Mouse (Mus musculus): ENCODE measurements around the gene Mkln1. TPM values are rescaled to one million over a fixed set of nuclear protein-coding genes. Genes with fewer than 3 reads are reported as not detected.

The Mkln1 gene
- total and polyA plus RNA-seq, 2 experiments from 2014 or later = 93.5 to 119 TPM

DNA sequence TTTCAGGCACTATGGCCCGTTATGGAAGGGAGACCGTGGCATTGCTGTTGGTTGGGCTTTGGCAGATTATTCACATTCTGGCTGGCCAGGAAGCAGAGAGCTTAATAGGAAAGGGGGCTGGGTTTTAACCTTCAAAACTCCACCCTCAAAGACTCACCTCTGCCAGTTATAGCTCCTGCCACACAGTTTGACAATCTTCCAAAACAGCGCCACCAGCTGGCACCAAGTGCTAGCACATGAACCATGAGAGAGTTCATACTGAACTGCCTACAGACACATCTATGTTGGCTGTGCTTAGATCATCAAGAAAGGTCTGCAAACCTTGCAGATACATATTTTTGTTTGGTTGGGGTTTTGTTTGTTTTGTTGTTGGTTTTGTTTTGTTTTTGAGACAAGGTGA, 28.7 kb upstream of the Mkln1 start:
- H3K9me3 ChIP-seq (ENCODE audit: low read length) = no peaks in the 10 kb centered on the region
- no peak overlapping the region for H3K27ac ChIP-seq (ENCODE audit: low read depth, low read length)
- peak; percentile 40 for TF ChIP-seq CTCF (IDR thresholded peaks at IDR 0.05; ENCODE audit: low read depth)
- no peaks in the 10 kb centered on the region for H3K36me3 ChIP-seq (ENCODE audit: insufficient read depth)
- H3K4me3 ChIP-seq (ENCODE audit: low read depth, low read length) = no peak overlapping the region
- H3K27me3 ChIP-seq (ENCODE audit: insufficient read depth, low read length) = no peaks in the 10 kb centered on the region
- ATAC-seq (no peak), DNase-seq (peak; percentile 25)
- H3K9ac ChIP-seq = no peak overlapping the region
- no peak overlapping the region for H3K4me2 ChIP-seq (ENCODE audit: low read depth)
- WGBS = 66% methylated on average over 3 of the region's 3 CpGs
- H3K4me1 ChIP-seq (ENCODE audit: insufficient read depth) = no peaks in the 10 kb centered on the region

DNA sequence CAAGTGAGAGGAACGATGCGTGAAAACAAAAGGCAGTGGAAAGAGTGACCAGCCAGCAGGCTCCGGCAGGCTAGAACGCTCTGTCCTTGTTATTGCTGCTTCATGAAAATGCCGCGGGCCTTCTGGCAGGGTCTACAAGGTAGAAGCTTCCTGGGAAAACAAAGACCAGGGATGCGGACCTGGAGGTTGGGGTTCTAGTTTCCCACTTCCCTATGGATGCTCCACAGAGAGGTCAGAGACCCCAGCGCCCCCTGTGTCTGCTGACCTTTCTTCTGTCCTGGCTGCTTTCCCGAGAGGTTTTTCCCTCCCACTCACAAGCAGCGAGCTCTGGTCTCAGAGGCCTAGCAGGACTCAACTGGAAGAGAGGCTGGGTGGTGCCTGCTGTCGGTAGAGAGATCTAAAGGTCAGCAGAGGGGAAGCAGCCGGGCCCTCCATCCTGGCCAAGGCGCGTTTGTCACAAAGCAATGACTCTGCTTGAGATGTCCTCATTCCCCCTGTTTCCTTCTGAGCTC, 27.9 kb upstream of the Mkln1 start:
- Histone ChIP-seq H3K36me3 (ENCODE audit: insufficient read depth) (no peaks in the 10 kb centered on the region), H3K9ac (no peak overlapping the region), H3K4me3 (ENCODE audit: low read depth, low read length) (no peak overlapping the region), H3K27ac (ENCODE audit: low read depth, low read length) (0 out of 2 replicates have a peak overlapping the region, but pooled peaks have one; percentile 21), H3K9me3 (ENCODE audit: low read length) (no peaks in the 10 kb centered on the region), H3K27me3 (ENCODE audit: insufficient read depth, low read length) (no peaks in the 10 kb centered on the region), H3K4me2 (ENCODE audit: low read depth) (no peak overlapping the region), H3K4me1 (ENCODE audit: insufficient read depth) (no peaks in the 10 kb centered on the region)
- no peak for DNase-seq
- no peak for TF ChIP-seq CTCF (IDR thresholded peaks at IDR 0.05; ENCODE audit: low read depth)
- no peak for ATAC-seq
- 52% methylated on average over 14 of the region's 14 CpGs for WGBS

DNA sequence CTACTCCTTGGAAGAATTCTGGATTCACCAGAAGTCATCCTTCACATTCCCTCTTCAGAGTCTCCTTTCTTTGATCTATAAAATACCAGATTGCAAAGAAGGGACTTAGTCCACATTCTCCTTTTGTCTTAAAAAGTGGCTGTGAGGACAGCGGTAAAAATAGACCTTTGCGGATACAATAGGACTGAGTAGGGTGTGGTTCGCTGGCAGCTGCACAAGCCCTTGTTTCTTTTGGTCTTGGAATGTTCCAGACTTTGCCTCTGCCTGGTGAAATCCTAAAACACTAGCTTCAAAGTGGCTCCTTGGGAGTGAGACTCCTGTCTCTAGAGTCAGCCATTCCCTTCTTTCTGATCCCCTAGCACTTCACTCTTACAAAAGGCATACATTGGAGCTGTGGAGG, 27.4 kb upstream of the Mkln1 start:
- no peaks in the 10 kb centered on the region for H3K9me3 ChIP-seq (ENCODE audit: low read length)
- no peak overlapping the region for H3K4me3 ChIP-seq (ENCODE audit: low read depth, low read length)
- no peak overlapping the region for H3K4me2 ChIP-seq (ENCODE audit: low read depth)
- no peak overlapping the region for H3K9ac ChIP-seq
- TF ChIP-seq CTCF (IDR thresholded peaks at IDR 0.05; ENCODE audit: low read depth) = no peak
- H3K27ac ChIP-seq (ENCODE audit: low read depth, low read length) = no peak overlapping the region
- no peaks in the 10 kb centered on the region for H3K36me3 ChIP-seq (ENCODE audit: insufficient read depth)
- ATAC-seq = no peak
- no peaks in the 10 kb centered on the region for H3K27me3 ChIP-seq (ENCODE audit: insufficient read depth, low read length)
- no peaks in the 10 kb centered on the region for H3K4me1 ChIP-seq (ENCODE audit: insufficient read depth)
- DNase-seq = no peak
- 84% methylated on average over 3 of the region's 3 CpGs for WGBS

DNA sequence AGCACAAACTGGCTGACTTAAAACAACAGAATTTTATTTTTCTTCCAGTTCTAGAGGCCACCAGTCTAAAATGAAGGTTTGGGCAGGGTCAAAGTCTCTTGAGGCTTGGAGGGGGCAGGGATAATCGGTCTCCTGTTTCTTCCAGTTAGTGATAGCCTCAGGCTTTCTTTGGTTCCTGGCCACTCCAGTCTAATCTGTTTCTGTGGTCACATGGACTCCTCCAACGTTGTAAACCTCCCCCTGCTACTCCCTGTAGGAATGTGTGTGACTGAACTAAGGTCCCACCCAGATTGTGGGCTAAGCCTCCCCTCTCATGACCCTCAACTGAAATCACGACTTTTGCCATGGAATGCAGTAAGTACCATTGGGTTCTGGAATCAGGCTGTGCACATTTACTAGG, 25.9 kb upstream of the Mkln1 start:
- Histone ChIP-seq H3K27ac (ENCODE audit: low read depth, low read length) (no peak overlapping the region), H3K9ac (no peak overlapping the region), H3K27me3 (ENCODE audit: insufficient read depth, low read length) (no peaks in the 10 kb centered on the region), H3K36me3 (ENCODE audit: insufficient read depth) (no peaks in the 10 kb centered on the region), H3K9me3 (ENCODE audit: low read length) (no peaks in the 10 kb centered on the region), H3K4me2 (ENCODE audit: low read depth) (no peak overlapping the region), H3K4me1 (ENCODE audit: insufficient read depth) (no peaks in the 10 kb centered on the region), H3K4me3 (ENCODE audit: low read depth, low read length) (no peak overlapping the region)
- ATAC-seq (no peak), DNase-seq (no peak)
- WGBS = 57% methylated on average over 3 of the region's 3 CpGs
- TF ChIP-seq CTCF (IDR thresholded peaks at IDR 0.05; ENCODE audit: low read depth) = no peak

DNA sequence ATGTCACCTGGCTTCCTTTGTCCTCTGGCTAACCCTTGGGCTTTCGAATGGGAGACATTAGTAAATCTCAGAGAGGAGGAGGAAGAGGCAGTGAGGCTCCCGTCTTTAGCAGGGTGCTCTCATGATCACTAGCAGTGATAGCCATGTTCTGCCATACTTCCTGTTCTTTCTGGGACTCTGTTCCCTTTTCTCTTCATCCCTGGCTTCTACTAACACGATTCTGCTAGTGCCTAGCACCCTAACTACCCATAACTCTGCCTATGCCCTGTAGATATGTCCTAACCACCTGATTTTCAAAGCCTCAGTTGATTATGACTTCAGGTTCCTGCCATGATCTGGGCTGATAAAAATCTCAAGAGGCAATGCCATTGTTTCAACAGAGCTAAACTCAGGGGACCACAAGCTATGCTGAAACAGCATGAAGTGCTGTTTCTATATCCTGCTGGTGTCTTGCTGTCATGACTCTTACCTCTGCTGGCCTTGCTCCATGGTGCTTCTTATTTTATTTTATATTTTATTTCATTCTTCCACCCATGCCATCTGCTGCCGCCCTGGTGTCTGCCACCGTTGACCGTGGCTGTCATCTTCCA, 25.4 kb upstream of the Mkln1 start:
- no peak overlapping the region for H3K27ac ChIP-seq (ENCODE audit: low read depth, low read length)
- H3K9me3 ChIP-seq (ENCODE audit: low read length) = no peaks in the 10 kb centered on the region
- H3K36me3 ChIP-seq (ENCODE audit: insufficient read depth) = no peaks in the 10 kb centered on the region
- DNase-seq (no peak), ATAC-seq (no peak)
- no peak overlapping the region for H3K9ac ChIP-seq
- 90% methylated on average over 6 of the region's 6 CpGs for WGBS
- no peaks in the 10 kb centered on the region for H3K27me3 ChIP-seq (ENCODE audit: insufficient read depth, low read length)
- no peak for TF ChIP-seq CTCF (IDR thresholded peaks at IDR 0.05; ENCODE audit: low read depth)
- no peak overlapping the region for H3K4me3 ChIP-seq (ENCODE audit: low read depth, low read length)
- H3K4me2 ChIP-seq (ENCODE audit: low read depth) = no peak overlapping the region
- H3K4me1 ChIP-seq (ENCODE audit: insufficient read depth) = no peaks in the 10 kb centered on the region

DNA sequence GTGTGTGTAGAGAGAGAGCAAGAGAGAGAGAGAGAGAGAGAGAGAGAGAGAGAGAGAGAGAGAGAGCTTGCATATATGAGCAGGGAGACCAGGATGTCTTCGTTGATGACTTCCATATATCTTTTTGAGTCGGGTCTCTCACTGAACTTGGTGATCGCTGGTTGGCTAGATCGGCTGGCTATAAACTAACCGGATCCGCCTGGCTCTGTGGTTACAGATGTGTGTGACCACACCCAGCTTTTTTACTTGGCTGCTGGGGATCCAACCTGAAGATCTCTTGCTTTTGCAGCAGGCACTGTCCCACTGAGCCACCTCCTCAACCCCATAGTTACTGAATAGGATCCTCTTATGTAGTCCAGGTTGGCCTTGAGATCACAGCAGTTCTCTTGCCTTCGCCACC, 15.5 kb upstream of the Mkln1 start:
- no peak overlapping the region for H3K4me2 ChIP-seq (ENCODE audit: low read depth)
- H3K9ac ChIP-seq = no peak overlapping the region
- ATAC-seq (no peak), DNase-seq (no peak)
- H3K4me1 ChIP-seq (ENCODE audit: insufficient read depth) = no peaks in the 10 kb centered on the region
- no peaks in the 10 kb centered on the region for H3K9me3 ChIP-seq (ENCODE audit: low read length)
- H3K27ac ChIP-seq (ENCODE audit: low read depth, low read length) = no peak overlapping the region
- no peak overlapping the region for H3K4me3 ChIP-seq (ENCODE audit: low read depth, low read length)
- no peaks in the 10 kb centered on the region for H3K36me3 ChIP-seq (ENCODE audit: insufficient read depth)
- no peak for TF ChIP-seq CTCF (IDR thresholded peaks at IDR 0.05; ENCODE audit: low read depth)
- no peaks in the 10 kb centered on the region for H3K27me3 ChIP-seq (ENCODE audit: insufficient read depth, low read length)
- WGBS = 96% methylated on average over 7 of the region's 7 CpGs

DNA sequence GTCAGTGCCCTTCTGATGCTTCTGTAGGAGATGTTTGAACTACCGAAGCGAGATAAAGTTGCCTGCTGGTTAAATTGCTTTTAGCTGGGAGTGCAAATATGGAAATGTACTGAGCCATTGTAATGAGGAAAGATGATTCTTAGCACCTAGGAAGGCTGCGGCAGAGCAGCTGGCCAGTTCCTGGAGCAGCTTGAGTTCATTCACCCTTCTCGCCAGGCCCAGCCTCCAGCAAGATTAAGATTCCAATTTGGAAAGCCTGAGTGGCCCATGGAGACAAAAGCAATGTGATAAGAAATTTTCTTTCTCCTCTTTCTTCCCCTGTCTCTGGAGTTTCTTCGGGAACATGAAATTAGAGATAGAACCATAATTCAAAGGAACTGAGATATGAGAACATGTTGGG, 13.7 kb upstream of the Mkln1 start:
- no peak overlapping the region for H3K4me2 ChIP-seq (ENCODE audit: low read depth)
- no peaks in the 10 kb centered on the region for H3K27me3 ChIP-seq (ENCODE audit: insufficient read depth, low read length)
- no peak overlapping the region for H3K27ac ChIP-seq (ENCODE audit: low read depth, low read length)
- H3K36me3 ChIP-seq (ENCODE audit: insufficient read depth) = no peaks in the 10 kb centered on the region
- H3K9me3 ChIP-seq (ENCODE audit: low read length) = no peaks in the 10 kb centered on the region
- H3K9ac ChIP-seq = no peak overlapping the region
- ATAC-seq = no peak
- TF ChIP-seq CTCF (IDR thresholded peaks at IDR 0.05; ENCODE audit: low read depth) = no peak
- no peak overlapping the region for H3K4me3 ChIP-seq (ENCODE audit: low read depth, low read length)
- no peak for DNase-seq
- H3K4me1 ChIP-seq (ENCODE audit: insufficient read depth) = no peaks in the 10 kb centered on the region
- WGBS = 64% methylated on average over 5 of the region's 5 CpGs

Measured in forebrain, postnatal 0 days (tissue).